Comparison of ENCODE assay signal across 24 mouse cellular contexts in the genomic region with DNA sequence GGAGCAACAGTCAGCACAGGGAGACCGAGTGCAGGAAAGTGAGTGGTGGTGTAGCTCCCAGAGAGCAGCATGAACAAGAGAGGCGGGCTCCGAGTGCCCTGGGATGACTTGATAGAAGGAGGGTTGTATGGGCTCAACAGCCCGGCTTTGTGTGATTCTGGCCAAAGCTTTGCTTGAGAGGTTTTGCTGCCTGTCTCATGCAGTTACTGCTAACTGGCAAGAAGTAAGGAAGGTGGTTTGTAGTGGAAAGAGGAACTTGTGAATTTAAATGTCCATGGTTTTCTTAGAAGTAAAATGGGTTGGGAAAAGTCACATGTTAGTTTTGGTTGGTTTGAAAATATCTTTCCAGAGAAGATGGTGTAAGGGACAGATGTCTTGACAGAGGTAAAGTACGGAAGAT. TPM values are rescaled to one million over a fixed set of nuclear protein-coding genes. Genes with fewer than 3 reads are reported as not detected.
"Had no signal": no experiment of that assay in that cellular context is flagged by ENCODE, and none has a peak within 500 bp of the region (broad histone marks: within the 10 kb centered on the region; RNA-seq: fewer than 3 reads in every experiment).

No protein-coding gene starts in this region.

- H3K4me1 ChIP-seq: midbrain, embryonic 10.5 days; stomach, embryonic 15.5 days had no signal

- ATAC-seq: lung, postnatal 0 days had no signal

- H3K27me3 ChIP-seq: limb, embryonic 12.5 days; liver, embryonic 15.5 days; neural tube, embryonic 15.5 days; stomach, embryonic 15.5 days had no signal

- DNase-seq: kidney, adult 11 months; kidney, adult 9 months; kidney, postnatal 14 days; layer of hippocampus, adult 9-11 months; layer of hippocampus, postnatal 36 days; liver; lung, adult 2 months; lung, postnatal 36 days; right cerebral cortex, adult 18-20 months; right cerebral cortex, postnatal 4 days; spleen, adult 18-20 months; thymus, postnatal 4 days had no signal

- H3K4me2 ChIP-seq: limb, embryonic 12.5 days; liver, embryonic 15.5 days; neural tube, embryonic 15.5 days; stomach, embryonic 15.5 days had no signal

- H3K27ac ChIP-seq: limb, embryonic 12.5 days; liver, embryonic 15.5 days; midbrain, embryonic 10.5 days; neural tube, embryonic 15.5 days; stomach, embryonic 15.5 days had no signal

- H3K9ac ChIP-seq: limb, embryonic 12.5 days; liver, embryonic 15.5 days; neural tube, embryonic 15.5 days; stomach, embryonic 15.5 days had no signal

- H3K9me3 ChIP-seq: limb, embryonic 12.5 days; liver, embryonic 15.5 days; midbrain, embryonic 10.5 days; neural tube, embryonic 15.5 days; stomach, embryonic 15.5 days had no signal

- H3K4me3 ChIP-seq: limb, embryonic 12.5 days; liver, embryonic 15.5 days; midbrain, embryonic 10.5 days; myocyte; neural tube, embryonic 15.5 days; stomach, embryonic 15.5 days had no signal

RNA-seq across cellular contexts. Expression of a gene that starts 41.5 kb away (rescaled TPM):
- total RNA-seq: layer of hippocampus, postnatal 36 days; left cerebral cortex, postnatal 36 days had no signal
- polyA plus RNA-seq: limb, embryonic 12.5 days; liver, embryonic 15.5 days; lung, adult 2 months; lung, postnatal 0 days; midbrain, embryonic 14.5 days; myocyte; neural tube, embryonic 11.5 days; neural tube, embryonic 15.5 days; testis, adult 2 months; thymus, postnatal 0 days had no signal
